In genomic region chr13:48528123-48528871, GRCm38 (mm10) we compare ENCODE assay signal across 9 mouse cellular contexts. TPM values are rescaled to one million over a fixed set of nuclear protein-coding genes. Genes with fewer than 3 reads are reported as not detected.
DNase-seq lines count a peak whose midpoint lies in the region; ATAC-seq and TF ChIP-seq lines count a peak whose summit lies in the region.
"Had no signal": no experiment of that assay in that cellular context is flagged by ENCODE, and none has a peak within 500 bp of the region (broad histone marks: within the 10 kb centered on the region; RNA-seq: fewer than 3 reads in every experiment).

No protein-coding gene starts in this region.

- ATAC-seq in G1E (ENCODE audit: extremely low read depth, insufficient number of reproducible peaks, low FRiP score, poor library complexity, severe bottlenecking): peak; percentile 68; the same call in 1 of the 2 replicates
- ATAC-seq in erythroid progenitor cell, adult 5-6 weeks (replicated peaks; ENCODE audit: low FRiP score, poor library complexity, severe bottlenecking): peak; percentile 84
- ATAC-seq in neutrophil, adult 5-6 weeks (ENCODE audit: extremely low read depth, insufficient number of reproducible peaks, low FRiP score, poor library complexity, severe bottlenecking): peak; percentile 96

- intact Hi-C loops in heart, postnatal 36 days (cut with DNase I): loop anchor here (1.0 to 2.0 kb wide), 3 partner anchors 17 to 111 kb away; no protein-coding TSS in a partner anchor

- peak; percentile 67 for TF ChIP-seq CTCF in G1E (IDR thresholded peaks at IDR 0.05; ENCODE audit: low read depth, low read length)
- peak; percentile 72 for TF ChIP-seq CTCF in lung, adult 2 months (IDR thresholded peaks at IDR 0.05; ENCODE audit: insufficient read depth, low read length)

- peaks cover 10% of the 10 kb centered on the region; the same call in 1 of the 2 replicates for H3K27me3 ChIP-seq in G1E (ENCODE audit: insufficient read depth, low read length)

- no peaks in the 10 kb centered on the region for H3K9me3 ChIP-seq in G1E (replicated peaks)

- DNase-seq in G1E (ENCODE audit: low spot score): peak; percentile 50
- DNase-seq in brain, adult 2 months (ENCODE audit: low read depth, low spot score): peak; percentile 93
- DNase-seq in heart, postnatal 36 days: peak; percentile 55 to 69
- peak; percentile 56 to 71 for DNase-seq in kidney, postnatal 4 days
- peak; percentile 34 for DNase-seq in lung, adult 2 months
- peak; percentile 45 for DNase-seq in thymus, postnatal 4 days

- peaks cover 7% of the 10 kb centered on the region; the same call in 1 of the 2 replicates for H3K4me1 ChIP-seq in G1E (ENCODE audit: insufficient read depth, low read depth, low read length)
- no peaks in the 10 kb centered on the region for H3K4me1 ChIP-seq in lung, adult 2 months (ENCODE audit: control insufficient read depth, insufficient read depth, low read length)

- TF ChIP-seq POLR2A in lung, adult 2 months (IDR thresholded peaks at IDR 0.05; ENCODE audit: borderline replicate concordance, extremely low read depth, low read depth, low read length): no peak

- peaks cover 3% of the 10 kb centered on the region for H3K36me3 ChIP-seq in G1E (replicated peaks)

- 54% methylated on average over 15 of the region's 15 CpGs for WGBS in lung, adult 2 months

- H3K4me3 ChIP-seq in G1E (ENCODE audit: low read depth, low read length): no peak overlapping the region
- H3K4me3 ChIP-seq in lung, adult 2 months (replicated peaks; ENCODE audit: extremely low read depth, low read depth, low read length): no peak overlapping the region

RNA-seq across cellular contexts. Expression of gene A830005F24Rik, which starts 14.9 kb away (rescaled TPM):
- total RNA-seq in G1E (2014; fragmentation: Nextera tagmentation) (not detected in 2 replicates), G1E (2017) (0.33 and 1.3 TPM in 2 replicates)
- polyA plus RNA-seq in G1E (2012): 0.20 and 0.22 TPM in 2 replicates
- not detected in 2 replicates for total RNA-seq in erythroid progenitor cell, adult 5-6 weeks (2015; ENCODE audit: low replicate concordance)
- not detected in 2 replicates for total RNA-seq in erythroid progenitor cell, adult 5-6 weeks (2017; ENCODE audit: low replicate concordance)
- total RNA-seq in heart, postnatal 36 days (2021): not detected
- not detected in 2 replicates for polyA plus RNA-seq in lung, adult 2 months (2012; rRNA removed)
- total RNA-seq in neutrophil, adult 5-6 weeks (2017): 0.93 TPM in 1 of 2 replicates, not detected in the other
- polyA plus RNA-seq: macrophage had no signal

RNA-seq across cellular contexts. Expression of gene Zfp169, which starts 15.0 kb away (rescaled TPM):
- total RNA-seq in G1E (2014; fragmentation: Nextera tagmentation): 23.9 and 29.5 TPM in 2 replicates
- total RNA-seq in G1E (2017): 16.2 and 16.7 TPM in 2 replicates
- 0.35 and 0.62 TPM in 2 replicates for polyA plus RNA-seq in G1E (2012)
- total RNA-seq in erythroid progenitor cell, adult 5-6 weeks (2015; ENCODE audit: low replicate concordance): 1.1 and 1.7 TPM in 2 replicates
- 1.3 and 2.2 TPM in 2 replicates for total RNA-seq in erythroid progenitor cell, adult 5-6 weeks (2017; ENCODE audit: low replicate concordance)
- 1 to 10 TPM; 3.7 to 4.9 TPM for total RNA-seq in heart, postnatal 36 days (2021)
- polyA plus RNA-seq in lung, adult 2 months (2012; rRNA removed): 7.7 and 8.9 TPM in 2 replicates
- total RNA-seq in neutrophil, adult 5-6 weeks (2017): 26.3 and 27.5 TPM in 2 replicates

Comparison
In these comparisons a context has a peak if more than half of its experiments do, and no peak if none do; other contexts are left out.
1. DNase-seq: peak in every context shown above with its lines; median percentile 93 in brain, adult 2 months; 64 in kidney, postnatal 4 days; 62 in heart, postnatal 36 days; 50 in G1E; 45 in thymus, postnatal 4 days; 34 in lung, adult 2 months.